ENCODE assay signal across 9 mouse cellular contexts in genomic region chr11:46437459-46438000, GRCm38 (mm10). TPM values are rescaled to one million over a fixed set of nuclear protein-coding genes. Genes with fewer than 3 reads are reported as not detected.
DNase-seq lines count a peak whose midpoint lies in the region; ATAC-seq and TF ChIP-seq lines count a peak whose summit lies in the region.
"Had no signal": no experiment of that assay in that cellular context is flagged by ENCODE, and none has a peak within 500 bp of the region (broad histone marks: within the 10 kb centered on the region; RNA-seq: fewer than 3 reads in every experiment).

No protein-coding gene starts in this region.

- H3K4me1 ChIP-seq in lung, embryonic 14.5 days (ENCODE audit: insufficient read depth): peaks cover 3% of the 10 kb centered on the region; the same call in 1 of the 2 replicates
- peaks cover 11% of the 10 kb centered on the region for H3K4me1 ChIP-seq in forebrain, embryonic 13.5 days
- H3K4me1 ChIP-seq in limb, embryonic 13.5 days: peaks cover 9% of the 10 kb centered on the region

- TF ChIP-seq CTCF in lung, embryonic 14.5 days (IDR thresholded peaks at IDR 0.05; ENCODE audit: low read depth): no peak

- peak overlapping the region; percentile 93 for H3K27ac ChIP-seq in lung, embryonic 14.5 days (ENCODE audit: low read depth)
- no peak overlapping the region for H3K27ac ChIP-seq in forebrain, embryonic 13.5 days
- peak overlapping the region; percentile 88; the same call in 1 of the 2 replicates for H3K27ac ChIP-seq in limb, embryonic 13.5 days

- peak overlapping the region; percentile 89 for H3K4me2 ChIP-seq in lung, embryonic 14.5 days
- peak overlapping the region; percentile 84 for H3K4me2 ChIP-seq in forebrain, embryonic 13.5 days
- peak overlapping the region; percentile 78 for H3K4me2 ChIP-seq in limb, embryonic 13.5 days (replicated peaks)

- peak overlapping the region; percentile 91 for H3K4me3 ChIP-seq in lung, embryonic 14.5 days (ENCODE audit: low read depth, low read length)
- H3K4me3 ChIP-seq in forebrain, embryonic 13.5 days: peak overlapping the region; percentile 96
- H3K4me3 ChIP-seq in limb, embryonic 13.5 days: peak overlapping the region; percentile 97

- H3K9ac ChIP-seq in lung, embryonic 14.5 days: peak overlapping the region; percentile 95
- peak overlapping the region; percentile 89 for H3K9ac ChIP-seq in forebrain, embryonic 13.5 days
- peak overlapping the region; percentile 94 for H3K9ac ChIP-seq in limb, embryonic 13.5 days

- WGBS in lung, embryonic 14.5 days: under 1% methylated on average over 23 of the region's 23 CpGs
- WGBS in forebrain, embryonic 13.5 days: 2% methylated on average over 23 of the region's 23 CpGs
- under 1% methylated on average over 23 of the region's 23 CpGs for WGBS in limb, embryonic 13.5 days

- no peaks in the 10 kb centered on the region for H3K9me3 ChIP-seq in lung, embryonic 14.5 days (ENCODE audit: low read depth, low read length)
- H3K9me3 ChIP-seq in forebrain, embryonic 13.5 days (replicated peaks): no peaks in the 10 kb centered on the region
- H3K9me3 ChIP-seq in limb, embryonic 13.5 days: no peaks in the 10 kb centered on the region

- DNase-seq in lung, embryonic 14.5 days: peak; percentile 80
- DNase-seq in lung, postnatal 4 days: no peak
- peak; percentile 61 for DNase-seq in adipocyte (ENCODE audit: low spot score)
- DNase-seq in neural tube, embryonic 10.5 days (ENCODE audit: extremely low spot score, low spot score): peak; percentile 54
- no peak for DNase-seq in gastrocnemius, adult 8-10 months (ENCODE audit: low spot score in 2 of 2)
- no peak for DNase-seq in kidney, adult 18-20 months

- peaks cover 15% of the 10 kb centered on the region for H3K36me3 ChIP-seq in lung, embryonic 14.5 days (ENCODE audit: insufficient read depth)
- peaks cover 27% of the 10 kb centered on the region for H3K36me3 ChIP-seq in forebrain, embryonic 13.5 days (ENCODE audit: poor library complexity, severe bottlenecking)
- H3K36me3 ChIP-seq in limb, embryonic 13.5 days: peaks cover 29% of the 10 kb centered on the region

- 0 out of 2 replicates have a peak, but pooled peaks have one; percentile 43 for ATAC-seq in lung, embryonic 14.5 days (ENCODE audit: insufficient read depth)
- ATAC-seq in forebrain, embryonic 13.5 days: peak; percentile 9
- ATAC-seq in limb, embryonic 13.5 days (ENCODE audit: low FRiP score, low read depth): no peak

- H3K27me3 ChIP-seq in lung, embryonic 14.5 days (ENCODE audit: insufficient read depth, low read length): no peaks in the 10 kb centered on the region
- H3K27me3 ChIP-seq in forebrain, embryonic 13.5 days: no peaks in the 10 kb centered on the region
- H3K27me3 ChIP-seq in limb, embryonic 13.5 days: no peaks in the 10 kb centered on the region

RNA-seq across cellular contexts. Expression of gene Med7, which starts 0.8 kb away (rescaled TPM):
- 69.3 and 71.8 TPM in 2 replicates for polyA plus RNA-seq in lung, embryonic 14.5 days (2014; fragmentation: Nextera tagmentation; extraction: Ambion mirVana)
- 94.8 and 95.0 TPM in 2 replicates for polyA plus RNA-seq in forebrain, embryonic 13.5 days (2015; fragmentation: Nextera tagmentation; extraction: Ambion mirVana)
- polyA plus RNA-seq in limb, embryonic 13.5 days (2015; fragmentation: Nextera tagmentation; extraction: Ambion mirVana): 83.4 and 92.5 TPM in 2 replicates
- total RNA-seq in gastrocnemius, adult 8-10 months (2022): 10 to 100 TPM; 13.1 to 18.5 (median 16.9) TPM

RNA-seq across cellular contexts. Expression of gene Havcr2, which starts 17.2 kb away (rescaled TPM):
- 0.21 and 0.24 TPM in 2 replicates for polyA plus RNA-seq in lung, embryonic 14.5 days (2014; fragmentation: Nextera tagmentation; extraction: Ambion mirVana)
- polyA plus RNA-seq in forebrain, embryonic 13.5 days (2015; fragmentation: Nextera tagmentation; extraction: Ambion mirVana): 0.06 and 0.23 TPM in 2 replicates
- 0.17 TPM in 1 of 2 replicates, not detected in the other for polyA plus RNA-seq in limb, embryonic 13.5 days (2015; fragmentation: Nextera tagmentation; extraction: Ambion mirVana)
- under 1 TPM in 2 of 4 experiments, not detected in 2; 0.12 to 0.13 TPM for total RNA-seq in gastrocnemius, adult 8-10 months (2022)

RNA-seq across cellular contexts. Expression of gene Fam71b, which starts 41.2 kb away (rescaled TPM):
- not detected in 2 replicates for polyA plus RNA-seq in lung, embryonic 14.5 days (2014; fragmentation: Nextera tagmentation; extraction: Ambion mirVana)
- polyA plus RNA-seq in forebrain, embryonic 13.5 days (2015; fragmentation: Nextera tagmentation; extraction: Ambion mirVana): not detected in 2 replicates
- polyA plus RNA-seq in limb, embryonic 13.5 days (2015; fragmentation: Nextera tagmentation; extraction: Ambion mirVana): not detected in 2 replicates
- total RNA-seq in gastrocnemius, adult 8-10 months (2022): not detected
- total RNA-seq: heart, postnatal 36 days had no signal

RNA-seq across cellular contexts. Expression of gene Itk, which starts 48.2 kb away (rescaled TPM):
- 0.08 TPM in 1 of 2 replicates, not detected in the other for polyA plus RNA-seq in lung, embryonic 14.5 days (2014; fragmentation: Nextera tagmentation; extraction: Ambion mirVana)
- not detected in 2 replicates for polyA plus RNA-seq in forebrain, embryonic 13.5 days (2015; fragmentation: Nextera tagmentation; extraction: Ambion mirVana)
- polyA plus RNA-seq in limb, embryonic 13.5 days (2015; fragmentation: Nextera tagmentation; extraction: Ambion mirVana): 0.04 and 0.10 TPM in 2 replicates
- total RNA-seq in gastrocnemius, adult 8-10 months (2022): not detected

Comparison
In these comparisons a context has a peak if more than half of its experiments do, and no peak if none do; other contexts are left out.
1. DNase-seq: peak in lung, embryonic 14.5 days (single experiment), adipocyte (single experiment) and neural tube, embryonic 10.5 days (single experiment); none in lung, postnatal 4 days (0 of 2), gastrocnemius, adult 8-10 months (0 of 2) and kidney, adult 18-20 months (single experiment).
2. Peak in every context shown above with its lines, with median percentiles within 50 percentile points of each other: H3K4me2 ChIP-seq, H3K4me3 ChIP-seq and H3K9ac ChIP-seq.